Mouse (Mus musculus): ENCODE measurements around the gene Itsn2. TPM values are rescaled to one million over a fixed set of nuclear protein-coding genes. Genes with fewer than 3 reads are reported as not detected.

Gene Itsn2
- polyA plus RNA-seq, 1 experiment: 83.6 TPM

- Histone ChIP-seq H3K27me3 (ENCODE audit: control insufficient read depth, insufficient read depth, low read length) (no peaks in the 10 kb centered on the region), H3K4me3 (ENCODE audit: control insufficient read depth, low read depth, low read length) (0 out of 2 replicates have a peak overlapping the region, but pooled peaks have one; percentile 3), H3K36me3 (ENCODE audit: control insufficient read depth, insufficient read depth, low read length) (no peaks in the 10 kb centered on the region; the same call in 1 of the 2 replicates), H3K4me1 (ENCODE audit: control insufficient read depth, insufficient read depth, low read length) (peaks cover 6% of the 10 kb centered on the region), H3K27ac (ENCODE audit: control insufficient read depth, insufficient read depth, low read depth, low read length) (no peak overlapping the region)
- TF ChIP-seq CTCF (IDR thresholded peaks at IDR 0.05; ENCODE audit: control insufficient read depth, insufficient read depth, insufficient replicate concordance, low read depth, low read length) (0 out of 2 replicates have a peak, but pooled peaks have one; percentile 14), POLR2A (IDR thresholded peaks at IDR 0.05; ENCODE audit: control insufficient read depth, low read depth, low read length) (no peak)
Observed at GRCm38 (mm10) chr12:4719762-4720754, 127.6 kb downstream of the Itsn2 start.

GRCm38 (mm10) chr12:4729165-4729564 is 136.7 kb downstream of the Itsn2 start:
- Histone ChIP-seq H3K27ac (ENCODE audit: control insufficient read depth, insufficient read depth, low read depth, low read length) (no peak overlapping the region), H3K4me3 (ENCODE audit: control insufficient read depth, low read depth, low read length) (no peak overlapping the region), H3K4me1 (ENCODE audit: control insufficient read depth, insufficient read depth, low read length) (no peaks in the 10 kb centered on the region), H3K27me3 (ENCODE audit: control insufficient read depth, insufficient read depth, low read length) (no peaks in the 10 kb centered on the region), H3K36me3 (ENCODE audit: control insufficient read depth, insufficient read depth, low read length) (no peaks in the 10 kb centered on the region; the same call in none of the 2 replicates)
- TF ChIP-seq POLR2A (IDR thresholded peaks at IDR 0.05; ENCODE audit: control insufficient read depth, low read depth, low read length) (no peak), CTCF (IDR thresholded peaks at IDR 0.05; ENCODE audit: control insufficient read depth, insufficient read depth, insufficient replicate concordance, low read depth, low read length) (no peak)

- Histone ChIP-seq H3K27ac (ENCODE audit: control insufficient read depth, insufficient read depth, low read depth, low read length) (no peak overlapping the region), H3K36me3 (ENCODE audit: control insufficient read depth, insufficient read depth, low read length) (no peaks in the 10 kb centered on the region; the same call in none of the 2 replicates), H3K4me1 (ENCODE audit: control insufficient read depth, insufficient read depth, low read length) (no peaks in the 10 kb centered on the region), H3K4me3 (ENCODE audit: control insufficient read depth, low read depth, low read length) (no peak overlapping the region), H3K27me3 (ENCODE audit: control insufficient read depth, insufficient read depth, low read length) (no peaks in the 10 kb centered on the region)
- no peak for TF ChIP-seq CTCF (IDR thresholded peaks at IDR 0.05; ENCODE audit: control insufficient read depth, insufficient read depth, insufficient replicate concordance, low read depth, low read length)
- no peak for TF ChIP-seq POLR2A (IDR thresholded peaks at IDR 0.05; ENCODE audit: control insufficient read depth, low read depth, low read length)
Observed at GRCm38 (mm10) chr12:4731629-4732028, 139.2 kb downstream of the Itsn2 start.

- TF ChIP-seq CTCF (IDR thresholded peaks at IDR 0.05; ENCODE audit: control insufficient read depth, insufficient read depth, insufficient replicate concordance, low read depth, low read length) (no peak), POLR2A (IDR thresholded peaks at IDR 0.05; ENCODE audit: control insufficient read depth, low read depth, low read length) (no peak)
- Histone ChIP-seq H3K36me3 (ENCODE audit: control insufficient read depth, insufficient read depth, low read length) (no peaks in the 10 kb centered on the region; the same call in none of the 2 replicates), H3K27ac (ENCODE audit: control insufficient read depth, insufficient read depth, low read depth, low read length) (no peak overlapping the region), H3K4me1 (ENCODE audit: control insufficient read depth, insufficient read depth, low read length) (no peaks in the 10 kb centered on the region), H3K4me3 (ENCODE audit: control insufficient read depth, low read depth, low read length) (no peak overlapping the region), H3K27me3 (ENCODE audit: control insufficient read depth, insufficient read depth, low read length) (no peaks in the 10 kb centered on the region)
Observed at GRCm38 (mm10) chr12:4732332-4732731, 139.9 kb downstream of the Itsn2 start.

GRCm38 (mm10) chr12:4738031-4738576 is 145.7 kb downstream of the Itsn2 start, which contains the start of gene Fam228a:
TSS of gene Fam228a (minus strand) at chr12:4738430.
- H3K4me3 ChIP-seq (ENCODE audit: control insufficient read depth, low read depth, low read length): peak within 1 kb of the TSS; percentile 88
- H3K36me3 ChIP-seq (ENCODE audit: control insufficient read depth, insufficient read depth, low read length): no peaks in the 10 kb centered on the region
- peak within 1 kb of the TSS; percentile 86 for H3K27ac ChIP-seq (ENCODE audit: control insufficient read depth, insufficient read depth, low read depth, low read length)
- no peaks in the 10 kb centered on the region for H3K27me3 ChIP-seq (ENCODE audit: control insufficient read depth, insufficient read depth, low read length)
- TF ChIP-seq CTCF (IDR thresholded peaks at IDR 0.05; ENCODE audit: control insufficient read depth, insufficient read depth, insufficient replicate concordance, low read depth, low read length) (no peak), POLR2A (IDR thresholded peaks at IDR 0.05; ENCODE audit: control insufficient read depth, low read depth, low read length) (peak; percentile 95)
- peaks cover 3% of the 10 kb centered on the region for H3K4me1 ChIP-seq (ENCODE audit: control insufficient read depth, insufficient read depth, low read length)

- no peaks in the 10 kb centered on the region for H3K27me3 ChIP-seq (ENCODE audit: control insufficient read depth, insufficient read depth, low read length)
- H3K36me3 ChIP-seq (ENCODE audit: control insufficient read depth, insufficient read depth, low read length): no peaks in the 10 kb centered on the region
- peaks cover 3% of the 10 kb centered on the region for H3K4me1 ChIP-seq (ENCODE audit: control insufficient read depth, insufficient read depth, low read length)
- H3K4me3 ChIP-seq (ENCODE audit: control insufficient read depth, low read depth, low read length): no peak overlapping the region
- no peak for TF ChIP-seq POLR2A (IDR thresholded peaks at IDR 0.05; ENCODE audit: control insufficient read depth, low read depth, low read length)
- no peak for TF ChIP-seq CTCF (IDR thresholded peaks at IDR 0.05; ENCODE audit: control insufficient read depth, insufficient read depth, insufficient replicate concordance, low read depth, low read length)
- H3K27ac ChIP-seq (ENCODE audit: control insufficient read depth, insufficient read depth, low read depth, low read length): no peak overlapping the region
Observed at GRCm38 (mm10) chr12:4740823-4741222, 148.4 kb downstream of the Itsn2 start.

GRCm38 (mm10) chr12:4742183-4742582 is 149.7 kb downstream of the Itsn2 start:
- Histone ChIP-seq H3K27ac (ENCODE audit: control insufficient read depth, insufficient read depth, low read depth, low read length) (no peak overlapping the region), H3K36me3 (ENCODE audit: control insufficient read depth, insufficient read depth, low read length) (no peaks in the 10 kb centered on the region)

More at GRCm38 (mm10) chr12:4742183-4742582, 149.7 kb downstream of the Itsn2 start:
- Histone ChIP-seq H3K4me3 (ENCODE audit: control insufficient read depth, low read depth, low read length) (no peak overlapping the region), H3K4me1 (ENCODE audit: control insufficient read depth, insufficient read depth, low read length) (peaks cover 3% of the 10 kb centered on the region), H3K27me3 (ENCODE audit: control insufficient read depth, insufficient read depth, low read length) (no peaks in the 10 kb centered on the region)
- no peak for TF ChIP-seq CTCF (IDR thresholded peaks at IDR 0.05; ENCODE audit: control insufficient read depth, insufficient read depth, insufficient replicate concordance, low read depth, low read length)
